Mouse (Mus musculus) liver, adult 2 months (tissue): ENCODE measurements around the gene Dis3l2. TPM values are rescaled to one million over a fixed set of nuclear protein-coding genes. Genes with fewer than 3 reads are reported as not detected.

Source experiments
- DNase-seq: peaks from one replicate; pipeline ENCODE4 v3.0.0-alpha.2; 2011; ENCODE audit warnings: low read depth, low spot score; ENCODE audit errors: extremely low read depth
- H3K27ac ChIP-seq: fragments of 200-500 bp; replicated peaks from 2 replicates; pipeline ENCODE4 v1.5.1; 2012; ENCODE audit warnings: low read depth, mild to moderate bottlenecking, control low read depth, inconsistent platforms, low read length; ENCODE audit not compliant: insufficient read depth
- H3K27me3 ChIP-seq: fragments of 200-500 bp; 2 replicates; pipeline ENCODE4 v1.6.1; 2012; ENCODE audit warnings: mild to moderate bottlenecking, moderate library complexity, low read length, inconsistent platforms; ENCODE audit not compliant: control insufficient read depth, insufficient read depth
- H3K36me3 ChIP-seq: fragments of 200-500 bp; 2 replicates; pipeline ENCODE4 v1.6.1; 2012; ENCODE audit warnings: low read length, inconsistent platforms; ENCODE audit not compliant: control insufficient read depth, insufficient read depth
- H3K4me1 ChIP-seq: fragments of 200-500 bp; 2 replicates; pipeline ENCODE4 v1.6.1; 2011; ENCODE audit warnings: low read length; ENCODE audit not compliant: control insufficient read depth, insufficient read depth
- H3K4me3 ChIP-seq: fragments of 200-500 bp; 2 replicates; pipeline ENCODE4 v1.5.1; 2011; ENCODE audit warnings: low read depth, mild to moderate bottlenecking, control low read depth, low read length, moderate library complexity; ENCODE audit not compliant: insufficient read depth
- H3K79me2 ChIP-seq: fragments of 200-500 bp; 2 replicates; pipeline ENCODE4 v1.6.1; 2012; ENCODE audit warnings: inconsistent platforms, mild to moderate bottlenecking, low read length, moderate library complexity; ENCODE audit not compliant: control insufficient read depth, insufficient read depth
- H3K9ac ChIP-seq: fragments of 200-500 bp; 2 replicates; pipeline ENCODE4 v1.6.1; 2012; ENCODE audit warnings: low read depth, mild to moderate bottlenecking, control low read depth, inconsistent platforms, low read length
- CTCF ChIP-seq: fragments of 200-500 bp; IDR thresholded peaks from 2 replicates; pipeline ENCODE4 v1.5.1; 2011; ENCODE audit warnings: low read depth, low read length, control low read depth
- POLR2A ChIP-seq: fragments of 200-500 bp; IDR thresholded peaks from 2 replicates; pipeline ENCODE4 v1.6.1; 2011; ENCODE audit warnings: low read length, control low read depth; ENCODE audit not compliant: insufficient read depth; ENCODE audit errors: extremely low read depth
- whole genome bisulfite sequencing: fragments of 180-500 bp; shearing (Covaris S2); methylation state at CpG from one replicate; pipeline ENCODE4 v1.1.7; 2018; 5-methylcytosine and 5-hydroxymethylcytosine counted together
- polyA plus RNA-seq: library from polyadenylated mRNA; depleted of rRNA; stranded (reverse); fragments of >200 nt; gene quantifications from 2 replicates; pipeline ENCODE4 v1.2.3, GENCODE M21; 2012
- total RNA-seq: library from RNA; depleted of rRNA; stranded (reverse); fragments of >200 nt; gene quantifications from 2 replicates; pipeline ENCODE4 v1.2.3, GENCODE M21; 2014

Dis3l2 gene
- total and polyA plus RNA-seq, 2 experiments: 9.0 to 13.4 TPM

GRCm38 (mm10) chr1:86968261-86968964 lies 264.8 kb downstream of the Dis3l2 start:
- H3K27ac ChIP-seq: no peak overlapping the region
- TF ChIP-seq CTCF (peak; percentile 50), POLR2A (no peak)
- H3K27me3 ChIP-seq: no peaks in the 10 kb centered on the region
- no peaks in the 10 kb centered on the region for H3K36me3 ChIP-seq
- peak; percentile 37 for DNase-seq
- no peaks in the 10 kb centered on the region for H3K4me1 ChIP-seq
- no peaks in the 10 kb centered on the region for H3K79me2 ChIP-seq
- H3K9ac ChIP-seq: no peak overlapping the region
- 66% methylated on average over 6 of the region's 6 CpGs for WGBS
- no peak overlapping the region for H3K4me3 ChIP-seq

GRCm38 (mm10) chr1:86969173-86969725 lies 265.6 kb downstream of the Dis3l2 start:
- Histone ChIP-seq H3K9ac (no peak overlapping the region), H3K4me1 (no peaks in the 10 kb centered on the region), H3K4me3 (no peak overlapping the region), H3K79me2 (no peaks in the 10 kb centered on the region), H3K27me3 (no peaks in the 10 kb centered on the region), H3K36me3 (no peaks in the 10 kb centered on the region), H3K27ac (no peak overlapping the region)
- no peak for DNase-seq
- WGBS: 94% methylated on average over 11 of the region's 11 CpGs
- TF ChIP-seq POLR2A: no peak
- no peak for TF ChIP-seq CTCF

- Histone ChIP-seq H3K9ac (no peak overlapping the region), H3K27me3 (no peaks in the 10 kb centered on the region), H3K4me3 (no peak overlapping the region), H3K36me3 (no peaks in the 10 kb centered on the region), H3K27ac (no peak overlapping the region), H3K79me2 (no peaks in the 10 kb centered on the region), H3K4me1 (no peaks in the 10 kb centered on the region)
- TF ChIP-seq CTCF: no peak; the same call in 1 of the 2 replicates
- no peak for TF ChIP-seq POLR2A
- WGBS: 53% methylated on average over 1 of the region's 1 CpGs
- DNase-seq: peak; percentile 23
These were observed 269.1 kb downstream of the Dis3l2 start for GRCm38 (mm10) chr1:86972693-86973092.

- TF ChIP-seq POLR2A: no peak
- no peak for TF ChIP-seq CTCF
- H3K36me3 ChIP-seq: no peaks in the 10 kb centered on the region
- H3K27me3 ChIP-seq: no peaks in the 10 kb centered on the region
These were observed 273.4 kb downstream of the Dis3l2 start for GRCm38 (mm10) chr1:86977018-86977417.

GRCm38 (mm10) chr1:86986372-86986771 lies 282.8 kb downstream of the Dis3l2 start:
- Histone ChIP-seq H3K79me2 (no peaks in the 10 kb centered on the region), H3K36me3 (no peaks in the 10 kb centered on the region), H3K27ac (no peak overlapping the region), H3K27me3 (no peaks in the 10 kb centered on the region), H3K4me1 (no peaks in the 10 kb centered on the region), H3K9ac (no peak overlapping the region), H3K4me3 (no peak overlapping the region)
- DNase-seq: no peak
- TF ChIP-seq POLR2A (no peak), CTCF (no peak)

More at GRCm38 (mm10) chr1:86977018-86977417, 273.4 kb downstream of the Dis3l2 start:
- 78% methylated on average over 1 of the region's 1 CpGs for WGBS
- Histone ChIP-seq H3K4me3 (no peak overlapping the region), H3K4me1 (no peaks in the 10 kb centered on the region), H3K27ac (no peak overlapping the region), H3K79me2 (no peaks in the 10 kb centered on the region), H3K9ac (no peak overlapping the region)
- DNase-seq: no peak

- Histone ChIP-seq H3K36me3 (no peaks in the 10 kb centered on the region), H3K27ac (no peak overlapping the region), H3K9ac (no peak overlapping the region), H3K79me2 (no peaks in the 10 kb centered on the region), H3K4me1 (no peaks in the 10 kb centered on the region; the same call in 1 of the 2 replicates), H3K4me3 (no peak overlapping the region), H3K27me3 (no peaks in the 10 kb centered on the region)
- no peak for DNase-seq
- TF ChIP-seq POLR2A: no peak
- WGBS: 92% methylated on average over 5 of the region's 5 CpGs
These were observed 289.2 kb downstream of the Dis3l2 start for GRCm38 (mm10) chr1:86992849-86993248.
